ENCODE assay signal across 15 mouse cellular contexts in the genomic region with DNA sequence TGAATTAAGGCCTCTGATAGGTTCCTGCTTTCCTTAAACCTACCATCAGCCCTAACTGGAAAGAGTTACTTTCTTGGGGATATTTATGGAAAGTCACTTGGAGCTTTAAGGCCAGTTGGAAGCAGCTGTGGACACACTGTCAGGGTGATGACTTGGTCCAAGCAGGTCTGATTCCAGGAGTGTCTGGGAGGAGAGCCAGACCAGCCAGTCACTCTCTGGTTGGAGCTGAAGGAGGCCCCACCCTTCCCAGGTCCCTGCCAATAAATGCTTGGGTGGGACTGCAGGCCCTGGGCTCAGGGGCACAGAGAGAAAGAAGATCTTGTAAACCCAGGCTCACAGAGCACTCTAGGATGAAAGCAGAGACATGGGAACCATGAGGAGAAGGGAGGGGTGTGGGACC.
A peak's percentile ranks its signal among the peaks of the same experiment; 100 is the strongest.
DNase-seq lines count a peak whose midpoint lies in the region; ATAC-seq and TF ChIP-seq lines count a peak whose summit lies in the region.
"Had no signal": no experiment of that assay in that cellular context is flagged by ENCODE, and none has a peak within 500 bp of the region (broad histone marks: within the 10 kb centered on the region; RNA-seq: fewer than 3 reads in every experiment).

No protein-coding gene starts in this region.

- H3K4me1 ChIP-seq in lung, embryonic 15.5 days: no peaks in the 10 kb centered on the region
- H3K4me1 ChIP-seq in lung, postnatal 0 days (ENCODE audit: insufficient read depth, low read depth, low read length): no peaks in the 10 kb centered on the region

- 0 out of 2 replicates have a peak, but pooled peaks have one; percentile 11 for ATAC-seq in lung, embryonic 15.5 days (ENCODE audit: borderline replicate concordance, extremely low read depth, low FRiP score, low TSS enrichment)
- ATAC-seq in lung, postnatal 0 days: no peak
- ATAC-seq: inflammation-experienced regulatory T-cells, adult 6 months had no signal

- no peak for TF ChIP-seq EP300 in lung, postnatal 0 days (IDR thresholded peaks at IDR 0.05)

- no peak overlapping the region for H3K4me2 ChIP-seq in lung, embryonic 15.5 days
- H3K4me2 ChIP-seq in lung, postnatal 0 days (replicated peaks; ENCODE audit: low read depth, low read length): no peak overlapping the region
- H3K4me2 ChIP-seq: hindbrain, embryonic 13.5 days had no signal

- no peak for DNase-seq in lung, postnatal 0 days (ENCODE audit: low spot score)
- peak; percentile 33 for DNase-seq in gastrocnemius, postnatal 10 days
- DNase-seq in heart, adult 9 months (ENCODE audit: low spot score in 2 of 2): peak; percentile 44 to 54
- peak; percentile 36 for DNase-seq in skeletal muscle tissue, adult 2 months (ENCODE audit: low read depth, low spot score)
- DNase-seq in layer of hippocampus, postnatal 14 days (ENCODE audit: low spot score in 2 of 2): no peak
- no peak for DNase-seq in kidney, postnatal 25 days
- DNase-seq: adrenal gland, postnatal 14 days; cerebellum, adult 9-10 months; kidney, adult 18-20 months; lung, postnatal 10 days had no signal

- TF ChIP-seq CTCF in lung, postnatal 0 days (IDR thresholded peaks at IDR 0.05): no peak

- H3K27me3 ChIP-seq in lung, embryonic 15.5 days: no peaks in the 10 kb centered on the region
- no peaks in the 10 kb centered on the region for H3K27me3 ChIP-seq in lung, postnatal 0 days (replicated peaks; ENCODE audit: insufficient read depth, low read length)
- H3K27me3 ChIP-seq: hindbrain, embryonic 13.5 days had no signal

- no peaks in the 10 kb centered on the region for H3K36me3 ChIP-seq in lung, embryonic 15.5 days
- no peaks in the 10 kb centered on the region for H3K36me3 ChIP-seq in lung, postnatal 0 days (ENCODE audit: insufficient read depth, low read length)
- H3K36me3 ChIP-seq: forebrain, embryonic 10.5 days; hindbrain, embryonic 13.5 days; midbrain, embryonic 10.5 days had no signal

- no peak overlapping the region for H3K9ac ChIP-seq in lung, embryonic 15.5 days
- no peak overlapping the region for H3K9ac ChIP-seq in lung, postnatal 0 days (replicated peaks; ENCODE audit: low read depth)
- H3K9ac ChIP-seq: hindbrain, embryonic 13.5 days had no signal

- H3K27ac ChIP-seq in lung, embryonic 15.5 days: no peak overlapping the region
- H3K27ac ChIP-seq in lung, postnatal 0 days (ENCODE audit: low read length): no peak overlapping the region
- H3K27ac ChIP-seq: forebrain, embryonic 10.5 days; hindbrain, embryonic 13.5 days; midbrain, embryonic 10.5 days had no signal

- no peaks in the 10 kb centered on the region for H3K9me3 ChIP-seq in lung, embryonic 15.5 days
- H3K9me3 ChIP-seq in lung, postnatal 0 days (ENCODE audit: low read length): no peaks in the 10 kb centered on the region
- H3K9me3 ChIP-seq: forebrain, embryonic 10.5 days; hindbrain, embryonic 13.5 days; midbrain, embryonic 10.5 days had no signal

- no peak overlapping the region for H3K4me3 ChIP-seq in lung, embryonic 15.5 days
- H3K4me3 ChIP-seq in lung, postnatal 0 days (ENCODE audit: low read depth, low read length): no peak overlapping the region
- H3K4me3 ChIP-seq: forebrain, embryonic 10.5 days; hindbrain, embryonic 13.5 days; midbrain, embryonic 10.5 days had no signal

Comparison
In these comparisons a context has a peak if more than half of its experiments do, and no peak if none do; other contexts are left out.
1. DNase-seq: peak in gastrocnemius, postnatal 10 days (single experiment), heart, adult 9 months (2 of 2) and skeletal muscle tissue, adult 2 months (single experiment); none in lung, postnatal 0 days (single experiment), layer of hippocampus, postnatal 14 days (0 of 2) and kidney, postnatal 25 days (0 of 2).